Mouse (Mus musculus): ENCODE data around the gene Asb18. TPM values are rescaled to one million over a fixed set of nuclear protein-coding genes. Genes with fewer than 3 reads are reported as not detected.

Gene Asb18
- total and polyA plus RNA-seq, 2 experiments from 2014 or later = 1.6 to 17.3 TPM

DNA sequence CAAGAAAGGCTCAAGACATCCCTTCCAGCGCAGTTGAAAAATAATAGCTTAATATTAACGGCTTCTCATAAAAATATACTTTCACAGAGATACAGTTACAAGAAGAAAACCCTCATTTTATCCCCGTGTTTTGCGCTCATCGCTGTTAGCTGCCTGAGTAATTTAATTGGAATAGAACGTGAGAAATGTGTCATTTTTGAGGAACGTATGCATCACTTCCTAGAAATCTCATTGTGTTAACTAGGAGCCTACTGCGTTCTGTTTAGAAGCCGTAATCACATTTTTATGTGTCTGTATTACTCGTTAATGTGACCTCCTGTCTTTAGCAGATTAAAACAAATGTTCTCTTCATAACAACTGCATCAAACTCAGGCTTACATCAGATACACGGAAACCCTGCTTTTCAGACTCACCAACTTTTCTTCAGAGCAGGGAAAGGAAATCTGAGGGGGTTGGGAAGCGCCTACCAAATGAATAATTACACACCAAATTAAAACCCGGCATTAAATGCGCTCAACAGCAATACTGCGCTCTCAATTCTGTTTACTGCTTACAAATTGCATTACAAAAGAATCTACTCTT lies 72.0 kb downstream of the Asb18 start:
- Histone ChIP-seq H3K9ac (replicated peaks; ENCODE audit: low read depth, low read length) (no peak overlapping the region), H3K27me3 (ENCODE audit: control insufficient read depth, insufficient read depth, low read length) (peaks cover 79% of the 10 kb centered on the region), H3K4me3 (ENCODE audit: low read depth, low read length) (peak overlapping the region; percentile 25)

DNA sequence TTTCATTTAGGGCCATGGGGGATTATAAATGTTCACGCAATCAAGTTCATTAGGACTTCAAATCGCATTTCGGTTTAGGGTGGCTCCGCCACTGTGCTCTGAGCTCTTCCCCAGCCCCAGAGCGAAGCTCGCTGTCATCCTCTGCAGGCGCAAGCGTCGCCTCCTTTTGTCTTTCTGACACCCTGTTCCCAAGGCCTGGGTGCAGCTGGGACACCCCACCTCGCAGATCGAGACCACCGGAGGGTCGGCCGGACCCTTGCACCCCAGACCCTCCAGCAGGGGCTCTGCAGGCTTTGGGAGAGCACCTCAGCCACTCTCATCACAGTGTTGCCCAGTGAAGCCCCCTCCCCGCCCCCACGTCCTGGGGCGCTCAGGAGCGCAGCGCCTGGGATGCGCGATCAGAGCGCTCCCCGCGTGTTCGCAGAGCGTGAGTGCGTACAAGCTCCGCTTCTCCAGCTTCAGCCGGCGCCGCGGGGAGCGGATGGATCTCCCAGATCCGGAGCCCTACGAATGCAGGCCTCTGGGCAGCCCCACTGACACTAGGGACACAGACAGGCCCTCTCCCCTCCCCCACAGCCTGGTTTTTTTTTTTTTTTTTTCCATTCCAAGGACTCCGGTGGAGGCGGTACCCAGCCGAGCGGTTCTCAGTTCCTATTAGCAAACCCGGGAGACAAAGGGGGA lies 72.6 kb downstream of the Asb18 start:
- ATAC-seq (ENCODE audit: insufficient read depth, low read depth) = no peak
- WGBS = 2% methylated on average over 40 of the region's 40 CpGs
- peak overlapping the region; percentile 25 for H3K4me3 ChIP-seq (ENCODE audit: low read depth, low read length)
- H3K4me2 ChIP-seq (ENCODE audit: low read depth, low read length) = peak overlapping the region; percentile 41
- 0 out of 2 replicates have a peak, but pooled peaks cover 5% of the 10 kb centered on the region for H3K4me1 ChIP-seq (ENCODE audit: control insufficient read depth, insufficient read depth)
- no peak for DNase-seq (ENCODE audit: low spot score)
- H3K36me3 ChIP-seq (replicated peaks; ENCODE audit: control insufficient read depth, insufficient read depth, low read length) = no peaks in the 10 kb centered on the region
- TF ChIP-seq CTCF (IDR thresholded peaks at IDR 0.05; ENCODE audit: low read depth) (no peak), EP300 (IDR thresholded peaks at IDR 0.05; ENCODE audit: low read depth) (no peak)
- no peak overlapping the region for H3K27ac ChIP-seq (ENCODE audit: low read depth)
- no peaks in the 10 kb centered on the region for H3K9me3 ChIP-seq (replicated peaks; ENCODE audit: control insufficient read depth, low read length)
- H3K27me3 ChIP-seq (ENCODE audit: control insufficient read depth, insufficient read depth, low read length) = peaks cover 85% of the 10 kb centered on the region
- no peak overlapping the region for H3K9ac ChIP-seq (replicated peaks; ENCODE audit: low read depth, low read length)

More for the DNA sequence above, 72.0 kb downstream of the Asb18 start:
- no peak overlapping the region for H3K27ac ChIP-seq (ENCODE audit: low read depth)
- DNase-seq (ENCODE audit: low spot score) (no peak), ATAC-seq (ENCODE audit: insufficient read depth, low read depth) (no peak)
- H3K36me3 ChIP-seq (replicated peaks; ENCODE audit: control insufficient read depth, insufficient read depth, low read length) = no peaks in the 10 kb centered on the region
- TF ChIP-seq CTCF (IDR thresholded peaks at IDR 0.05; ENCODE audit: low read depth) (no peak), EP300 (IDR thresholded peaks at IDR 0.05; ENCODE audit: low read depth) (no peak)
- 0 out of 2 replicates have a peak, but pooled peaks cover 5% of the 10 kb centered on the region for H3K4me1 ChIP-seq (ENCODE audit: control insufficient read depth, insufficient read depth)
- peak overlapping the region; percentile 41 for H3K4me2 ChIP-seq (ENCODE audit: low read depth, low read length)
- 10% methylated on average over 15 of the region's 15 CpGs for WGBS
- no peaks in the 10 kb centered on the region for H3K9me3 ChIP-seq (replicated peaks; ENCODE audit: control insufficient read depth, low read length)

DNA sequence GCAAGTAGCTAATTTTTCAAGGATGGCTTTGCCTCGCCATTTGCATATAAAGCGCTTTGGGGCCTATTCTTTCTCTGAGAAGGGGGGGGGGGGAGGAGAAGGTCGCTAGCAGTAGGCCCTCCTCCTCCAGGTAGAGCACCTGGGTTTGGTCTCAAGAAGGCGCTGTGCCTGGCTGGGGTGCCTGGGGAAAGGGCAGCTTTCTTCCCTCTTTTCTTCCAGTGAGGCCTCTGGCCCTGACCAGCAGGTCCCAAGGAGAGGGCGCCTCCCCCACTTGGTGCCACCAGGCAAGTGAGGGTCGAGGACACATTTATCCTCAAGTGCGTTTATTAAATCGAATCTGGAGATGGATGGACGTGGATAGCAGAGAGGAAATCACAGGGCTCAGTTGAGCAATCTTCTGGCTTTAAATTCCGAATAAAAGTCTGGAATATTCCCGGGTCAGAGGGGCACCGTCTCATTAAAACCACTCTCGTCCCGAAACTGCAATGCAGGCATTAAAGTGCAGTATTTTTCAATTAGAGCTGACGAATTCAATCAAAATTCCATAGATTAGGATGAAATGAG lies 73.4 kb downstream of the Asb18 start:
- H3K27me3 ChIP-seq (ENCODE audit: control insufficient read depth, insufficient read depth, low read length) = peaks cover 93% of the 10 kb centered on the region

DNA sequence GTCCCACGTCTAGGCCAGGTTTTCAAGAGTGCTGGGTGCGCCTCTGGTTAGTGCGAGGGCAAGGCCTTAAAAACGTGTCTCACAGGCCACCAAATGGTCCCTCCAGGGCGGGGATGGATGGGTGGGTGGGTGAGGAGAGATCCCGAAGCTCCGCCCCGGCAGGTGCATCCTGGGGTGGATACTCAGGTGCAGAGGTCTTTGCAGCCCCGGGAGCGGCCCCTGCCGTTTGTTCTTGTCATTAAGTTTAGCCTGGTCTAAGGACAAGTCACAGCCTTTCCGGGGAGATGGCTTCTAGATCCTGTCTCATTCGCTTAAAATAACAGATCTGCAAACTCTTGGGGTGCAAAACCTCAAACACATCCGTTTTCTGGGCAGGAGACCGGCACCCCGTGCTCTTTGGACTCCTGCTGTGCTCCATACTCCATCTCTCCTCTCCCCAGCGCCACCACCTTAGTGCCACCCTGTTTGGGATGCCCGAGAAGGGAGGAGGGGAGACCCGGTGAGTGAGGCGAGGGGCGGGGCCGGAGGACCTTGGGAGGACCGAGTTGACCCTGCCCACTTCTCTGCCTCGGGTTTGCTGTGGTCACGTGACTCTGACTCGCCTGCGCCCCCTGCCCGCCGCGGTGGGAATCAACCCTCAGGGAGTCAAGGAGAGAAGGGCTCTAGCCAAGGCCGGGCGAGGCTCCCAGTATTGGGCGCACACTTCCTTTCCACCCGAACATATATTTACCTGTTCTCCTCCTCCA lies 74.3 kb downstream of the Asb18 start:
- Histone ChIP-seq H3K4me3 (ENCODE audit: low read depth, low read length) (no peak overlapping the region), H3K27ac (ENCODE audit: low read depth) (no peak overlapping the region), H3K36me3 (replicated peaks; ENCODE audit: control insufficient read depth, insufficient read depth, low read length) (no peaks in the 10 kb centered on the region), H3K27me3 (ENCODE audit: control insufficient read depth, insufficient read depth, low read length) (peaks cover 93% of the 10 kb centered on the region), H3K9me3 (replicated peaks; ENCODE audit: control insufficient read depth, low read length) (no peaks in the 10 kb centered on the region), H3K4me1 (ENCODE audit: control insufficient read depth, insufficient read depth) (0 out of 2 replicates have a peak, but pooled peaks cover 5% of the 10 kb centered on the region), H3K4me2 (ENCODE audit: low read depth, low read length) (no peak overlapping the region), H3K9ac (replicated peaks; ENCODE audit: low read depth, low read length) (no peak overlapping the region)
- DNase-seq (ENCODE audit: low spot score) (peak; percentile 72), ATAC-seq (ENCODE audit: insufficient read depth, low read depth) (peak; percentile 67)
- TF ChIP-seq EP300 (IDR thresholded peaks at IDR 0.05; ENCODE audit: low read depth) (no peak), CTCF (IDR thresholded peaks at IDR 0.05; ENCODE audit: low read depth) (peak; percentile 74)
- 8% methylated on average over 33 of the region's 34 CpGs for WGBS

More for the DNA sequence above, 73.4 kb downstream of the Asb18 start:
- WGBS = 22% methylated on average over 15 of the region's 15 CpGs
- Histone ChIP-seq H3K27ac (ENCODE audit: low read depth) (no peak overlapping the region), H3K4me3 (ENCODE audit: low read depth, low read length) (no peak overlapping the region), H3K4me1 (ENCODE audit: control insufficient read depth, insufficient read depth) (0 out of 2 replicates have a peak, but pooled peaks cover 5% of the 10 kb centered on the region), H3K36me3 (replicated peaks; ENCODE audit: control insufficient read depth, insufficient read depth, low read length) (no peaks in the 10 kb centered on the region), H3K4me2 (ENCODE audit: low read depth, low read length) (no peak overlapping the region), H3K9me3 (replicated peaks; ENCODE audit: control insufficient read depth, low read length) (no peaks in the 10 kb centered on the region), H3K9ac (replicated peaks; ENCODE audit: low read depth, low read length) (no peak overlapping the region)
- TF ChIP-seq CTCF (IDR thresholded peaks at IDR 0.05; ENCODE audit: low read depth) (no peak), EP300 (IDR thresholded peaks at IDR 0.05; ENCODE audit: low read depth) (no peak)
- DNase-seq (ENCODE audit: low spot score) (no peak), ATAC-seq (ENCODE audit: insufficient read depth, low read depth) (no peak)

DNA sequence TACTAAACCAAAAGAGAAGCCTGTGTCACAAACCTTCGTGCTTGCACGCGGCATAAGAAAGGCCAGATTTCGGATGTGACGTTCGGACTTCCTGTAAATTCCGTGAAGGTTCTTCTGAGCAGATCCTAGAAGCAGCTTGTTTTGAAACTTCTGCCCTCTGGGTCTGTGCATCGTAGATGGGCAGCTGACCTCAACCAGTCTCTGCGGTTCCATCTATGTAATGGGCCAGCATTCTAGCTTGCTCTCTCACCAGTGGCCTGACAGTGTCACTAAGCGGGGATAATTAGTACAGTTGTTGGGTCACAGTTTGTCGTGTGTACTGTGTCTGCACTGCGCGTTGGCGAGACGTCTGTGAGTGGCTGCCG lies 74.9 kb downstream of the Asb18 start:
- Histone ChIP-seq H3K4me3 (ENCODE audit: low read depth, low read length) (no peak overlapping the region), H3K9ac (replicated peaks; ENCODE audit: low read depth, low read length) (no peak overlapping the region), H3K27ac (ENCODE audit: low read depth) (no peak overlapping the region), H3K4me1 (ENCODE audit: control insufficient read depth, insufficient read depth) (0 out of 2 replicates have a peak, but pooled peaks cover 5% of the 10 kb centered on the region), H3K9me3 (replicated peaks; ENCODE audit: control insufficient read depth, low read length) (no peaks in the 10 kb centered on the region), H3K27me3 (ENCODE audit: control insufficient read depth, insufficient read depth, low read length) (peaks cover 97% of the 10 kb centered on the region), H3K4me2 (ENCODE audit: low read depth, low read length) (no peak overlapping the region), H3K36me3 (replicated peaks; ENCODE audit: control insufficient read depth, insufficient read depth, low read length) (no peaks in the 10 kb centered on the region)
- TF ChIP-seq CTCF (IDR thresholded peaks at IDR 0.05; ENCODE audit: low read depth) (no peak), EP300 (IDR thresholded peaks at IDR 0.05; ENCODE audit: low read depth) (no peak)
- ATAC-seq (ENCODE audit: insufficient read depth, low read depth) = no peak
- DNase-seq (ENCODE audit: low spot score) = no peak
- WGBS = 29% methylated on average over 16 of the region's 16 CpGs

All from heart, postnatal 0 days (tissue).